In genomic region chr4:117760151-117760550, GRCm38 (mm10) we compare ENCODE assay signal across 50 mouse cellular contexts. TPM values are rescaled to one million over a fixed set of nuclear protein-coding genes. Genes with fewer than 3 reads are reported as not detected.
"Had no signal": no experiment of that assay in that cellular context is flagged by ENCODE, and none has a peak within 500 bp of the region (broad histone marks: within the 10 kb centered on the region; RNA-seq: fewer than 3 reads in every experiment).

No protein-coding gene starts in this region.

- ATAC-seq: hindbrain, embryonic 16.5 days; hindbrain, postnatal 0 days; inflammation-experienced regulatory T-cells, adult 6 months; intestine, embryonic 15.5 days; intestine, embryonic 16.5 days; intestine, postnatal 0 days had no signal

- H3K4me2 ChIP-seq: heart, embryonic 11.5 days; heart, embryonic 12.5 days; heart, embryonic 13.5 days; heart, embryonic 15.5 days; hindbrain, embryonic 12.5 days; hindbrain, embryonic 13.5 days; hindbrain, embryonic 14.5 days; hindbrain, embryonic 15.5 days; intestine, embryonic 15.5 days; kidney, embryonic 15.5 days had no signal

- H3K36me3 ChIP-seq: heart, embryonic 10.5 days; heart, embryonic 12.5 days; heart, embryonic 13.5 days; heart, embryonic 15.5 days; hindbrain, embryonic 10.5 days; hindbrain, embryonic 12.5 days; hindbrain, embryonic 13.5 days; hindbrain, embryonic 15.5 days; intestine, embryonic 15.5 days; kidney, embryonic 15.5 days had no signal

- H3K9ac ChIP-seq: heart, embryonic 12.5 days; heart, embryonic 13.5 days; heart, embryonic 15.5 days; hindbrain, embryonic 12.5 days; hindbrain, embryonic 13.5 days; hindbrain, embryonic 14.5 days; hindbrain, embryonic 15.5 days; intestine, embryonic 15.5 days; kidney, embryonic 15.5 days had no signal

- H3K27me3 ChIP-seq: heart, embryonic 12.5 days; heart, embryonic 13.5 days; heart, embryonic 15.5 days; hindbrain, embryonic 12.5 days; hindbrain, embryonic 13.5 days; hindbrain, embryonic 15.5 days; intestine, embryonic 15.5 days; kidney, embryonic 15.5 days had no signal

- H3K27ac ChIP-seq: heart, embryonic 10.5 days; heart, embryonic 13.5 days; heart, embryonic 15.5 days; hindbrain, embryonic 10.5 days; hindbrain, embryonic 12.5 days; hindbrain, embryonic 13.5 days; hindbrain, embryonic 14.5 days; hindbrain, embryonic 15.5 days; hindbrain, postnatal 0 days; intestine, embryonic 15.5 days; kidney, embryonic 15.5 days; kidney, postnatal 0 days; layer of hippocampus, adult 2 months; left cerebral cortex, adult 2 months had no signal

- H3K4me1 ChIP-seq: heart, embryonic 10.5 days; heart, embryonic 12.5 days; heart, embryonic 13.5 days; heart, embryonic 15.5 days; hindbrain, embryonic 10.5 days; hindbrain, embryonic 12.5 days; hindbrain, embryonic 13.5 days; hindbrain, embryonic 15.5 days; intestine, embryonic 15.5 days; kidney, embryonic 15.5 days had no signal

- H3K9me3 ChIP-seq: heart, embryonic 10.5 days; heart, embryonic 12.5 days; heart, embryonic 13.5 days; heart, embryonic 15.5 days; hindbrain, embryonic 10.5 days; hindbrain, embryonic 12.5 days; hindbrain, embryonic 13.5 days; hindbrain, embryonic 15.5 days; intestine, embryonic 15.5 days; kidney, embryonic 15.5 days had no signal

- H3K4me3 ChIP-seq: heart, embryonic 10.5 days; heart, embryonic 12.5 days; heart, embryonic 13.5 days; heart, embryonic 15.5 days; hindbrain, embryonic 10.5 days; hindbrain, embryonic 12.5 days; hindbrain, embryonic 13.5 days; hindbrain, embryonic 15.5 days; intestine, embryonic 15.5 days; kidney, embryonic 15.5 days; layer of hippocampus, adult 2 months; left cerebral cortex, adult 2 months had no signal

- DNase-seq: heart, postnatal 10 days; heart, postnatal 14 days; heart, postnatal 36 days; kidney, adult 11 months; kidney, adult 18-20 months; kidney, adult 2 months; kidney, adult 8-10 months; kidney, adult 9 months; kidney, postnatal 10 days; kidney, postnatal 14 days; kidney, postnatal 25 days; kidney, postnatal 36 days; kidney, postnatal 4 days; layer of hippocampus, adult 9-11 months; layer of hippocampus, postnatal 36 days had no signal

RNA-seq across cellular contexts. Expression of gene Klf17, which starts 5.3 kb away (rescaled TPM):
- total RNA-seq: heart, postnatal 10 days; heart, postnatal 14 days; heart, postnatal 25 days; heart, postnatal 36 days; hematopoietic stem cell, adult 5-6 weeks; hindbrain, postnatal 0 days; layer of hippocampus, adult 2 months; layer of hippocampus, adult 8-10 months; layer of hippocampus, postnatal 10 days; layer of hippocampus, postnatal 14 days; layer of hippocampus, postnatal 25 days; layer of hippocampus, postnatal 36 days; left cerebral cortex, adult 18-20 months; left cerebral cortex, adult 2 months had no signal
- polyA plus RNA-seq: heart, embryonic 11.5 days; heart, embryonic 12.5 days; heart, embryonic 13.5 days; heart, embryonic 14.5 days; heart, embryonic 15.5 days; heart, embryonic 16.5 days; heart, postnatal 0 days; hindbrain, embryonic 10.5 days; hindbrain, embryonic 11.5 days; hindbrain, embryonic 12.5 days; hindbrain, embryonic 13.5 days; hindbrain, embryonic 14.5 days; hindbrain, embryonic 15.5 days; hindbrain, embryonic 16.5 days; hindbrain, postnatal 0 days; intestine, embryonic 14.5 days; intestine, embryonic 15.5 days; intestine, embryonic 16.5 days; intestine, postnatal 0 days; kidney, adult 2 months; kidney, embryonic 14.5 days; kidney, embryonic 15.5 days; kidney, embryonic 16.5 days; kidney, postnatal 0 days had no signal

RNA-seq across cellular contexts. Expression of gene Gm12845, which starts 35.9 kb away (rescaled TPM):
- total RNA-seq: heart, postnatal 10 days; heart, postnatal 14 days; heart, postnatal 25 days; heart, postnatal 36 days; hematopoietic stem cell, adult 5-6 weeks; hindbrain, postnatal 0 days; layer of hippocampus, adult 2 months; layer of hippocampus, adult 8-10 months; layer of hippocampus, postnatal 10 days; layer of hippocampus, postnatal 14 days; layer of hippocampus, postnatal 25 days; layer of hippocampus, postnatal 36 days; left cerebral cortex, adult 18-20 months; left cerebral cortex, adult 2 months had no signal
- polyA plus RNA-seq: heart, embryonic 10.5 days; heart, embryonic 11.5 days; heart, embryonic 12.5 days; heart, embryonic 13.5 days; heart, embryonic 14.5 days; heart, embryonic 15.5 days; heart, embryonic 16.5 days; heart, postnatal 0 days; hindbrain, embryonic 10.5 days; hindbrain, embryonic 11.5 days; hindbrain, embryonic 12.5 days; hindbrain, embryonic 13.5 days; hindbrain, embryonic 14.5 days; hindbrain, embryonic 15.5 days; hindbrain, embryonic 16.5 days; hindbrain, postnatal 0 days; inflammation-experienced regulatory T-cells, adult 6 months; intestine, embryonic 14.5 days; intestine, embryonic 15.5 days; intestine, embryonic 16.5 days; intestine, postnatal 0 days; kidney, adult 2 months; kidney, embryonic 14.5 days; kidney, embryonic 15.5 days; kidney, embryonic 16.5 days; kidney, postnatal 0 days; large intestine, adult 2 months had no signal
